Mouse (Mus musculus): Measurements from ENCODE around the gene Sspo.

- no peak for TF ChIP-seq TCF12 (IDR thresholded peaks at IDR 0.05; ENCODE audit: insufficient read depth, poor library complexity, severe bottlenecking)
- TF ChIP-seq POLR2A (IDR thresholded peaks at IDR 0.05; ENCODE audit: insufficient read length, low read depth) = no peak
- no peak for TF ChIP-seq MYOG (IDR thresholded peaks at IDR 0.05; ENCODE audit: control insufficient read depth in 1 of 3, insufficient read depth in 1 of 3, insufficient read length in 2 of 3, low read depth in 2 of 3)
- no peak for TF ChIP-seq CEBPB (IDR thresholded peaks at IDR 0.05; ENCODE audit: insufficient read depth, poor library complexity, severe bottlenecking)
- TF ChIP-seq MAX (IDR thresholded peaks at IDR 0.05; ENCODE audit: low read depth) = no peak
These were observed 34.5 kb downstream of the Sspo start for GRCm38 (mm10) chr6:48482501-48482900.
